Mouse (Mus musculus) limb, embryonic 14.5 days (tissue): Measurements from ENCODE around the gene Cbarp. TPM values are rescaled to one million over a fixed set of nuclear protein-coding genes. Genes with fewer than 3 reads are reported as not detected.

Experiments
- ATAC-seq: fragments of 200-750 bp; cut with Nextera tagmentation; 2 replicates; pipeline ENCODE4 v1.8.0; 2017; ENCODE audit warnings: low read depth, moderate number of reproducible peaks, moderate TSS enrichment; ENCODE audit not compliant: low FRiP score
- DNase-seq: peaks from one replicate; pipeline ENCODE4 v3.0.0-alpha.2; 2015; ENCODE audit warnings: low spot score
- H3K27ac ChIP-seq: fragments of 300-500 bp; sonication (generic); replicated peaks from 2 replicates; pipeline ENCODE4 v1.5.1; 2014; ENCODE audit warnings: low read depth, mild to moderate bottlenecking, low read length, moderate library complexity, mixed read lengths
- H3K27me3 ChIP-seq: fragments of 300-500 bp; sonication (generic); 2 replicates; pipeline ENCODE4 v1.6.1; 2014; ENCODE audit warnings: low read length, mixed read lengths; ENCODE audit not compliant: control insufficient read depth, insufficient read depth
- H3K36me3 ChIP-seq: fragments of 300-500 bp; sonication (generic); 2 replicates; pipeline ENCODE4 v1.6.1; 2014; ENCODE audit warnings: mild to moderate bottlenecking, low read length, moderate library complexity, mixed read lengths; ENCODE audit not compliant: control insufficient read depth, insufficient read depth
- H3K4me1 ChIP-seq: fragments of 300-500 bp; sonication (generic); 2 replicates; pipeline ENCODE4 v1.6.1; 2014; ENCODE audit warnings: antibody characterized with exemption, low read length, mixed read lengths; ENCODE audit not compliant: control insufficient read depth, insufficient read depth
- H3K4me2 ChIP-seq: fragments of 300-500 bp; sonication (generic); replicated peaks from 2 replicates; pipeline ENCODE4 v1.6.1; 2014; ENCODE audit warnings: low read depth, mild to moderate bottlenecking, low read length, moderate library complexity; ENCODE audit not compliant: severe bottlenecking
- H3K4me3 ChIP-seq: fragments of 300-500 bp; sonication (generic); replicated peaks from 2 replicates; pipeline ENCODE4 v1.5.1; 2014; ENCODE audit warnings: low read length
- H3K9ac ChIP-seq: fragments of 300-500 bp; sonication (generic); 2 replicates; pipeline ENCODE4 v1.6.1; 2014; ENCODE audit warnings: mild to moderate bottlenecking, low read depth, low read length, moderate library complexity; ENCODE audit not compliant: severe bottlenecking
- H3K9me3 ChIP-seq: fragments of 300-500 bp; sonication (generic); 2 replicates; pipeline ENCODE4 v1.6.1; 2016; ENCODE audit warnings: low read length; ENCODE audit not compliant: control insufficient read depth
- POLR2A ChIP-seq: fragments of 200-500 bp; IDR thresholded peaks from 2 replicates; pipeline ENCODE4 v1.8.0; 2012; ENCODE audit warnings: inconsistent platforms, mild to moderate bottlenecking, moderate library complexity, borderline replicate concordance; ENCODE audit not compliant: insufficient read depth, insufficient read length; ENCODE audit errors: extremely low read depth
- WGBS: fragments of 180-500 bp; shearing (Covaris S2); extraction: QIAGEN DNeasy Blood & Tissue Kit; methylation state at CpG from one replicate; pipeline ENCODE4 v1.1.7; 2014; 5-methylcytosine and 5-hydroxymethylcytosine counted together
- polyA plus RNA-seq, 2 experiments: library from polyadenylated mRNA; depleted of rRNA in 1 of 2; stranded (reverse) in 1 of 2; unstranded in 1 of 2; fragments of >200 nt; fragmentation: Nextera tagmentation in 1 of 2; extraction: Ambion mirVana in 1 of 2; gene quantifications; 2 replicates each; pipeline versions ENCODE4 v1.2.1 to v1.2.3; 2012 to 2014

Cbarp gene
- polyA plus RNA-seq, 2 experiments: 9.3 to 28.9 TPM

DNA sequence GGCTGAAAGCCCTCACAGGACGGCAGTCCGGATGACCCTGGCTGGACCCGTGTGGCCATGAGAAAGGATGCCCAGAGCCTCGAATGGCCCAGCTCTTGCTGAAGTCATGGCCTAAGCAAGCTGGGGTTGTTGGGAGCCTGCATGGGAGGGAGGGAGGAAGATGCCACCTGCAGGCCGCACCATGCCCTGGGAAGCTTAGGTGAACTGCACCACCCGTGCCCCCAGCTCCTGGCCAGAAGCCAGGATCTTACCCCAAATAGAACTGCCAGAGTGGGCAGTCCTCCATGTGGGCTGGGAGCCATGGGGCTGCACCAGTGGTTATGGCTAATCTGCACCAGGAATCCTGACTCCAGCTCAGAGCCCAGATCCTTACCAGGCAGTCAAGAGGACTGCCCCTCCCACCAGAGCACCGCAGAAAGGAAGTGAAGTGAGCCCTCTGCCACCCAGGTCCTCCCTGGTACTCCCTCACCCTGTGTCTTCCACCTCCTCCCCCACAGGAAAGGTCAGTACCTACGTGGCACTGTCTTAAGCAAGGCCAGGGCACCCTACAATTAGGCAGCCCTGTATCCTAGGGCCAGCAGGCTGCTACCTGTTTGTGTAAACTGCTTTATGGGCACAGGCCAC is 7.3 kb downstream of the Cbarp start:
- peaks cover 16% of the 10 kb centered on the region for H3K27me3 ChIP-seq
- peaks cover 28% of the 10 kb centered on the region for H3K4me1 ChIP-seq
- TF ChIP-seq POLR2A: no peak
- H3K4me3 ChIP-seq: no peak overlapping the region
- no peaks in the 10 kb centered on the region for H3K9me3 ChIP-seq
- H3K27ac ChIP-seq: no peak overlapping the region
- WGBS: 73% methylated on average over 8 of the region's 8 CpGs
- no peak overlapping the region for H3K4me2 ChIP-seq
- H3K9ac ChIP-seq: no peak overlapping the region
- peaks cover 76% of the 10 kb centered on the region for H3K36me3 ChIP-seq
- DNase-seq: no peak
- no peak for ATAC-seq

DNA sequence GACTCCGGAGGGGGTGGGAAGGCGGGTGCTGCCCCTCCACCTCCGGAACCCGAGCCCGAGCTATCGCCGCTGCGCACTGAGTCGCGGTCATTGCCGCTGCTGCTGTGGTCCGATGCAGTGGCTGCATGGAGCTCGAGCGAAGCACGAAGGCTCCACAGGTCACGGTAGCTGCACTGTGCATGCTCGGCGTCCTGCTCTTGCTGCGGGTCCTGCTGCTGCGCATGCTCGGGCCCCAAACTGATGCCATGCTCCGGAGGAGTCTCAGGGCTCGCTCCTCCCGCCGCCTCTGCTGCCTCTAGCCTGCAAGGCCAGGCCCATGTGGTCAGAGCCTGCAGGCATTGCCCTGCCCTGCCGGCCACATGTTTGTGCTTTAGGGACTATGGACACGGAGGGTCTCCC is 8.7 kb downstream of the Cbarp start:
- Histone ChIP-seq H3K4me1 (peaks cover 15% of the 10 kb centered on the region), H3K4me2 (peak overlapping the region; percentile 37), H3K4me3 (peak overlapping the region; percentile 20), H3K27me3 (peaks cover 14% of the 10 kb centered on the region), H3K27ac (no peak overlapping the region), H3K36me3 (peaks cover 90% of the 10 kb centered on the region), H3K9ac (peak overlapping the region; percentile 26; the same call in 1 of the 2 replicates), H3K9me3 (no peaks in the 10 kb centered on the region)
- no peak for TF ChIP-seq POLR2A
- WGBS: 40% methylated on average over 27 of the region's 27 CpGs
- ATAC-seq: no peak
- no peak for DNase-seq

DNA sequence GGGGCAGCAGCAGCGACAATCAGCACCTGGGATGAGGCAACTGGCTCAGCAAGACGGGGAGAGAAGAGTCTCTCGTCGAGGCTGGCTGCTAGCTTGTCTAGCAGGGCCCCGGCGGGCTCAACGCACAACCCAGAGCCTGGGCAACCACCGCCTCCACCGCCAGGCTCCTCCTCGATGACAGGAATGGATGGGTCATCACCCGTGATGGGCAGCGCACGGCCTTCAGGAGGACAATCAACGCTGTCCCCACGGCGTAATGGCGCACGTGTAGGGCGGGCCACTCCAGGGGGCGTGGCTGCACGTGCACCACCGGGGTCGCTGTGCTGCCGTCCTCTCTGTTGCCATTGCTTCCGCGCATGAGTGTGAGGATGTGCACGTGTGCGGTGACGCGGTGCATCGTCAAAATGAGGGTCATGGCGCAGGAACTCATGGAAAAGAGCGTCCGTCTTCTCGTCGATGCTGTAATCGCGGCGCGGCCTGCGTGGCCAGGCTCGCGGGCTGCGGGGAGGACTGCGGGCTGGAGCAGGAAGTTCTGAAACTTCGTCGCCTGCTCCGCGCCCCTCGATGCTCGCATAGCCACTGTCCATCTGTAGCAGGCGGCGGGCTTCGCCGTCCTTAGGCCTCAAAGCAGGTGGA is 9.2 kb downstream of the Cbarp start:
- Histone ChIP-seq H3K9me3 (no peaks in the 10 kb centered on the region), H3K4me3 (peak overlapping the region; percentile 20), H3K27me3 (peaks cover 9% of the 10 kb centered on the region), H3K4me2 (peak overlapping the region; percentile 37), H3K4me1 (peaks cover 10% of the 10 kb centered on the region; the same call in 1 of the 2 replicates), H3K27ac (no peak overlapping the region), H3K36me3 (peaks cover 95% of the 10 kb centered on the region), H3K9ac (peak overlapping the region; percentile 26; the same call in 1 of the 2 replicates)
- ATAC-seq (peak; percentile 31; the same call in 1 of the 2 replicates), DNase-seq (no peak)
- TF ChIP-seq POLR2A: no peak
- 15% methylated on average over 45 of the region's 55 CpGs for WGBS

DNA sequence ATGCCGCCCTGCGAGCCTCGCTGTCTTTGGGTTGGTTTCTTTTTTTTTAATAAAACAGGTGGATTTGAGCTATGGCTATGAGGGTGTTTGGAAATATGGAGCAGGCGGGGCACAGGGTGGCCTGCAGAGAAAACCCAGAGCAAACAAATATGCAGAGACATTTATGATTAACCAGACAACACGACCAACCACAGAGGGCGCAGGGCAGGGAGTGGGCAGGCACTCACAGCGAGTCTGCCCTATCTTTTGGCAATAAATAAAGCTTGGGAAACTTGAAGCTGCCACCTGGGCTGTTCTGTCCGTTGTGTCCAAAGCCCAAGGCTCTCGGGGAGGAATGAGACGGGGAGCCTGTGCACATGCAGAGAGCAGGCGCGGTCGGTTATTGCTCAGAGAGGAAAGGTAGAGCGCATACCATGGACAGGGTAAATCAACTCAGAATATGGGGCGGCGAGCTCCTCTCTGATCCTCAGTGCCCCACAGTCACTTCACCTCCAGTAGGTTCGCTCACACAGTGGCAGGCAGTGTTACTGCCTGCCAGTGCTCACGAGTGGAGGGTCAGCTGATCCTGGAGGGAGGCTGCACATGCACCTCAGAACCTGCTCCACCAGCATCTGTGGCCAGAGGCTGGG is 10.1 kb downstream of the Cbarp start:
- Histone ChIP-seq H3K9ac (no peak overlapping the region), H3K4me1 (peaks cover 10% of the 10 kb centered on the region; the same call in 1 of the 2 replicates), H3K36me3 (peaks cover 96% of the 10 kb centered on the region), H3K27me3 (no peaks in the 10 kb centered on the region), H3K4me2 (no peak overlapping the region), H3K27ac (no peak overlapping the region), H3K9me3 (no peaks in the 10 kb centered on the region), H3K4me3 (no peak overlapping the region)
- 80% methylated on average over 18 of the region's 18 CpGs for WGBS
- TF ChIP-seq POLR2A: no peak
- no peak for ATAC-seq
- DNase-seq: no peak

DNA sequence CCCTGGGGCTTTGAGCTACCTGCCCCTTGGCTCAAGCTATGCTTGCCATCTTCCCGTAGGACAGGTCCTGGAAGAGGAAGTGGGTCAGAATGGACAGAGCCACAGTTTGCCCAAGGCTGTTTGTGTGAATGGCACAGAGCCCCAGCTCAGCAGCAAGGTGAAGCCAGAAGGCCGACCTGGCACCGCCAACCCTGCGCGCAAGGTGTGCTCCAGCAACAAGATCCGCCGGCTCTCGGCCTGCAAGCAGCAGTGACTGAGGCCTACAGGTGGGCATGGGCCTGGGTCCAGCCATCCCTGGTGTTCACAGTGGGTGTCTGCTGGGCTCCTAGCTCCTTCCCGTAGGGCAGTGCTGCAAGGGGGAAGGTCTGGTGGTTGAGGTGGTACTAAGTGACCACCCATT is 10.8 kb downstream of the Cbarp start:
- Histone ChIP-seq H3K9ac (no peak overlapping the region), H3K4me3 (no peak overlapping the region), H3K4me1 (peaks cover 10% of the 10 kb centered on the region; the same call in 1 of the 2 replicates), H3K9me3 (no peaks in the 10 kb centered on the region), H3K27ac (no peak overlapping the region), H3K36me3 (peaks cover 98% of the 10 kb centered on the region), H3K4me2 (no peak overlapping the region), H3K27me3 (no peaks in the 10 kb centered on the region)
- ATAC-seq (no peak), DNase-seq (no peak)
- no peak for TF ChIP-seq POLR2A
- WGBS: 91% methylated on average over 9 of the region's 9 CpGs
